Mouse (Mus musculus): ENCODE measurements around the gene Tmem217. TPM values are rescaled to one million over a fixed set of nuclear protein-coding genes. Genes with fewer than 3 reads are reported as not detected.
"Not testable (repeated sequence)": the region's sequence is repeated elsewhere in the genome, so short reads cannot be mapped to it uniquely, and the experiment has no call there.

Gene Tmem217
- polyA plus RNA-seq, 1 experiment from 2014 or later: 0.51 TPM

GRCm38 (mm10) chr17:29518665-29519064, 33.5 kb downstream of the Tmem217 start:
- DNase-seq (ENCODE audit: low spot score, missing footprints); H3K4me2 ChIP-seq; H3K27me3 ChIP-seq (ENCODE audit: control insufficient read depth, insufficient read depth, low read length); H3K27ac ChIP-seq (ENCODE audit: low read depth, low read length); H3K36me3 ChIP-seq (ENCODE audit: control insufficient read depth, insufficient read depth, low read length); H3K4me1 ChIP-seq (ENCODE audit: control insufficient read depth, insufficient read depth, low read length); H3K9ac ChIP-seq (ENCODE audit: low read length); H3K4me3 ChIP-seq (ENCODE audit: low read depth, low read length); ATAC-seq (ENCODE audit: low FRiP score); H3K9me3 ChIP-seq (ENCODE audit: control insufficient read depth, low read length): not testable (repeated sequence)
- WGBS: 94% methylated on average over 5 of the region's 5 CpGs

GRCm38 (mm10) chr17:29514435-29514834, 37.8 kb downstream of the Tmem217 start:
- Histone ChIP-seq H3K9me3 (ENCODE audit: control insufficient read depth, low read length) (no peaks in the 10 kb centered on the region), H3K4me2 (no peak overlapping the region), H3K36me3 (ENCODE audit: control insufficient read depth, insufficient read depth, low read length) (no peaks in the 10 kb centered on the region), H3K4me1 (ENCODE audit: control insufficient read depth, insufficient read depth, low read length) (no peaks in the 10 kb centered on the region), H3K27ac (ENCODE audit: low read depth, low read length) (no peak overlapping the region), H3K9ac (ENCODE audit: low read length) (no peak overlapping the region), H3K4me3 (ENCODE audit: low read depth, low read length) (no peak overlapping the region), H3K27me3 (ENCODE audit: control insufficient read depth, insufficient read depth, low read length) (no peaks in the 10 kb centered on the region)
- DNase-seq (ENCODE audit: low spot score, missing footprints) (peak; percentile 98), ATAC-seq (ENCODE audit: low FRiP score) (0 out of 2 replicates have a peak, but pooled peaks have one; percentile 38)
- WGBS: 2% methylated on average over 11 of the region's 11 CpGs

- no peaks in the 10 kb centered on the region for H3K36me3 ChIP-seq (ENCODE audit: control insufficient read depth, insufficient read depth, low read length)
- H3K4me1 ChIP-seq (ENCODE audit: control insufficient read depth, insufficient read depth, low read length): no peaks in the 10 kb centered on the region
- no peak overlapping the region for H3K27ac ChIP-seq (ENCODE audit: low read depth, low read length)
- WGBS: 33% methylated on average over 13 of the region's 13 CpGs
- no peak overlapping the region for H3K4me2 ChIP-seq
- no peak overlapping the region for H3K9ac ChIP-seq (ENCODE audit: low read length)
- peak; percentile 61 for ATAC-seq (ENCODE audit: low FRiP score)
- H3K4me3 ChIP-seq (ENCODE audit: low read depth, low read length): no peak overlapping the region
- no peaks in the 10 kb centered on the region for H3K9me3 ChIP-seq (ENCODE audit: control insufficient read depth, low read length)
- DNase-seq (ENCODE audit: low spot score, missing footprints): peak; percentile 91
- H3K27me3 ChIP-seq (ENCODE audit: control insufficient read depth, insufficient read depth, low read length): no peaks in the 10 kb centered on the region
These were observed 39.0 kb downstream of the Tmem217 start for GRCm38 (mm10) chr17:29513044-29513730.

DNA sequence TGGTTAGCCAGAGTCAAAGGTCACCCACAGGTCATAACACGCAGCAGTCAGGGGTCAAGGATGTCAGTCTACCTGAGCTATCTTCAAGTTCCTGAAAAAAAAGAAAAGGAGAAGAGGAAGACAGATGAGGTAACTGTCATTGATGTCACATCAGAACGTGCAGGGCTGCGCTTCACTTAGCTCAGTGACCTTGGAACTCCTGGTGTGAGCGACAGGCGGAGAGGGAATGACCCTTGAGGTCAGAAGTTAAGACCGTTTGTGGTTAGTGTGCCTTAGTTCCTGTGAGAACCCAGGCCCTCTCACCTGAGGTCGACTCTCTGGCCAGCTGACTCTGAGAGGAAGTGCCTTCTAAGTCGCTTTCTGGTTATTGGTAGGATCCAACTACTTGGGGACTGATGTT, 41.5 kb downstream of the Tmem217 start:
- 67% methylated on average over 8 of the region's 8 CpGs for WGBS

DNA sequence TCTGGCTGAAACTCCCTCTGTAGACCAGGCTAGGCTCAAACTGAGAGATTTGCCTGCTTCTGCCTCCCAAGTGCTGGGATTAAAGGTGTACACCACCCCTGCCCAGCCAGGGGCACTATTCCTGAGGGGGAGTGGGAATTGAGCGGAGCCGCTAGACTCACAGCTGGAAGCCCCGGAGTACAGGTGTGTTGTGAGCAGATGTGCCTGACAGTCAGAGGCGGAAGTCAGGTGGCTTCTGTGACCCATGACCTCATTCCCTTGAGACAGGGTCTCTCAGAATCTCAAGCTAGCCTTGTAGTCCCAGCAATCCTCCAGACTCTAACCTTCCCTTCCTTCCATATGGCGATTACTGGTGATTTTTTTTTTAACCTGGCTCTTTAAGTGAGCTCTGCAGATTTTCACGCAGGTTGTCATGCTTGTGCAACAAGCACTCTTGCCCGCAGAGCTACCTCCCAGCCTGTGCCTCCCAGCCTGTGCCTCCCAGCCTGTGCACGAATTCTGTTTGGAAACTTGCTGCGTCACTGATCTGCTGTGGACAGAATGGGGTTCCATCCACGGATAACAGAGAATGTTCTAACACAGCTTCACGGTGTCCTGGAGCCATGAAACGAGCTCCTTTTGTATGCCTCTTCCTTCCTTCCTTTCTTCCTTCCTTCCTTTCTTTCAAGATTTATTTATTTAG, 43.1 kb downstream of the Tmem217 start:
- no peaks in the 10 kb centered on the region for H3K27me3 ChIP-seq (ENCODE audit: control insufficient read depth, insufficient read depth, low read length)
- H3K4me1 ChIP-seq (ENCODE audit: control insufficient read depth, insufficient read depth, low read length): no peaks in the 10 kb centered on the region
- H3K4me2 ChIP-seq: no peak overlapping the region
- DNase-seq (ENCODE audit: low spot score, missing footprints) (no peak), ATAC-seq (ENCODE audit: low FRiP score) (no peak)
- no peaks in the 10 kb centered on the region for H3K36me3 ChIP-seq (ENCODE audit: control insufficient read depth, insufficient read depth, low read length)
- H3K9ac ChIP-seq (ENCODE audit: low read length): no peak overlapping the region
- no peak overlapping the region for H3K27ac ChIP-seq (ENCODE audit: low read depth, low read length)
- H3K4me3 ChIP-seq (ENCODE audit: low read depth, low read length): no peak overlapping the region
- H3K9me3 ChIP-seq (ENCODE audit: control insufficient read depth, low read length): no peaks in the 10 kb centered on the region
- WGBS: 80% methylated on average over 12 of the region's 12 CpGs

More for the DNA sequence above, 41.5 kb downstream of the Tmem217 start:
- H3K27ac ChIP-seq (ENCODE audit: low read depth, low read length): no peak overlapping the region
- DNase-seq (ENCODE audit: low spot score, missing footprints) (no peak), ATAC-seq (ENCODE audit: low FRiP score) (no peak)
- H3K36me3 ChIP-seq (ENCODE audit: control insufficient read depth, insufficient read depth, low read length): no peaks in the 10 kb centered on the region
- no peak overlapping the region for H3K4me2 ChIP-seq
- no peak overlapping the region for H3K9ac ChIP-seq (ENCODE audit: low read length)
- H3K4me1 ChIP-seq (ENCODE audit: control insufficient read depth, insufficient read depth, low read length): no peaks in the 10 kb centered on the region
- H3K4me3 ChIP-seq (ENCODE audit: low read depth, low read length): no peak overlapping the region
- no peaks in the 10 kb centered on the region for H3K9me3 ChIP-seq (ENCODE audit: control insufficient read depth, low read length)
- no peaks in the 10 kb centered on the region for H3K27me3 ChIP-seq (ENCODE audit: control insufficient read depth, insufficient read depth, low read length)

DNA sequence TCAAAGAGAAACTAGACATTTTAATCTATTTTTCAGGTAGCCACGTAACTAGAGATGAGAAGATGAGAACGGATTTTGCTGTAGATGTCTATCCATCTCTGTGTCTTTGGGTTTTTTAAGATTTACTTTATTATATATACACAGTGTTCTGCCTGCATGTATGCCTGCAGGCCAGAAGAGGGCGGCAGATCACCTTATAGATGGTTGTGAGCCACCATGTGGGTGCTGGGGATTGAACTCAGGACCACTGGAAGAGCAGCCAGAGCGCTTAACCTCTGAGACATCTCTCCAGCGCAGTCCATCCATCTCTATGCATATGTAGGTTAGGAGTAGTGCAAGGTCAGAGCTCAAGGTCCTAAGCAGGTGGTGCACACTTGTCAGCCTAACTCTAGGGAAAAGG, 48.5 kb downstream of the Tmem217 start:
- Histone ChIP-seq H3K4me1 (ENCODE audit: control insufficient read depth, insufficient read depth, low read length) (no peaks in the 10 kb centered on the region), H3K36me3 (ENCODE audit: control insufficient read depth, insufficient read depth, low read length) (no peaks in the 10 kb centered on the region), H3K27me3 (ENCODE audit: control insufficient read depth, insufficient read depth, low read length) (no peaks in the 10 kb centered on the region), H3K9me3 (ENCODE audit: control insufficient read depth, low read length) (no peaks in the 10 kb centered on the region), H3K27ac (ENCODE audit: low read depth, low read length) (no peak overlapping the region), H3K4me2 (no peak overlapping the region), H3K4me3 (ENCODE audit: low read depth, low read length) (no peak overlapping the region), H3K9ac (ENCODE audit: low read length) (no peak overlapping the region)
- no peak for ATAC-seq (ENCODE audit: low FRiP score)
- WGBS: 77% methylated on average over 5 of the region's 5 CpGs
- no peak for DNase-seq (ENCODE audit: low spot score, missing footprints)

DNA sequence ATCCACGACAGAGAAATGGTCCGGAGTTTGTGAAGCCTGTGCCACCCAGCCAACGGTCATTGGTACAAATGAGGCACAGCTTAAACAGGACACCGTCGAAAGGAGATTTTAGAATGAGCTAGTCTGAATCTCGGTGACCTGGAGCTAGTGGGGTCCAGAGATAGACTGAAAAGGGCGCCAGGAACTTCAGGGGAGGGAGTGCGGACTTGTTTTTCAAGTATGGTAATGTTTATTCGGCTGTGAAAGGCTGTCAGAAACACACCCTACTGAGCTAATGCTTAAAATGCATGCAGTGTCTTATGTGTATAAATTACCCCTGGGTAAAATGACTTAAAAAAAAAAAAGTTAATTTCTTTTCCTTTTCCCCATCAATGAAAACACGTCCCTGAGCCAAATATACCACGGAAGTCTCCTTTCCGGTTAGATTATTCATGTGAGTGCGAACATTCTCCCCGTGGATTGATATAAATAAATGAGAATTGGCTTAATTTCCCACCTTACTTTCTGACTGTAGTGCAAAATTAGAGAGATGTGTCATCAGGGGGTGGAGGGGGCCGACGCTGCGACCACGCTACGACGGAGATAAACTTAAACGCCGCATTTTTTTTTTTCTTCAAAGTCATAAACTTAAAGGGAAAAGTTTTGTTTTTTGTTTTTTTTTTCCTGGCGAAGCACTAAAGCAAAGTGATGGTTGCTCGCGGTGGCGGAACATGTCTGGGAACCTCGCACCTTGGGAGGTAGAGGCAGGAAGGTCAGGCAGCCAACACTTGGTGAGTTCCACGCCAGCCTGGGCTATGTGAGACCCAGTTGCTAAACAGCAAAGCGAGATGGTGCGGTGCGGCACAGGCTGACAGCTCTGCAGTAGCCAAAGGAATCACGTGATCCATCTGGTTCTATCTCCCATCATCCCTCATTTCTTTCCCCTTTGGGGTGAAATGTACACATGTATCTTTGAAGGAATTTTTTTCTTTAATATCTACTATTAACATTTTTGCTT, 49.2 kb downstream of the Tmem217 start:
- H3K27ac ChIP-seq (ENCODE audit: low read depth, low read length): no peak overlapping the region
- WGBS: 21% methylated on average over 32 of the region's 32 CpGs
- H3K9ac ChIP-seq (ENCODE audit: low read length): no peak overlapping the region
- no peak overlapping the region for H3K4me2 ChIP-seq
- ATAC-seq (ENCODE audit: low FRiP score) (no peak), DNase-seq (ENCODE audit: low spot score, missing footprints) (no peak)
- no peak overlapping the region for H3K4me3 ChIP-seq (ENCODE audit: low read depth, low read length)
- no peaks in the 10 kb centered on the region for H3K9me3 ChIP-seq (ENCODE audit: control insufficient read depth, low read length)
- H3K27me3 ChIP-seq (ENCODE audit: control insufficient read depth, insufficient read depth, low read length): no peaks in the 10 kb centered on the region
- no peaks in the 10 kb centered on the region for H3K36me3 ChIP-seq (ENCODE audit: control insufficient read depth, insufficient read depth, low read length)
- H3K4me1 ChIP-seq (ENCODE audit: control insufficient read depth, insufficient read depth, low read length): no peaks in the 10 kb centered on the region

DNA sequence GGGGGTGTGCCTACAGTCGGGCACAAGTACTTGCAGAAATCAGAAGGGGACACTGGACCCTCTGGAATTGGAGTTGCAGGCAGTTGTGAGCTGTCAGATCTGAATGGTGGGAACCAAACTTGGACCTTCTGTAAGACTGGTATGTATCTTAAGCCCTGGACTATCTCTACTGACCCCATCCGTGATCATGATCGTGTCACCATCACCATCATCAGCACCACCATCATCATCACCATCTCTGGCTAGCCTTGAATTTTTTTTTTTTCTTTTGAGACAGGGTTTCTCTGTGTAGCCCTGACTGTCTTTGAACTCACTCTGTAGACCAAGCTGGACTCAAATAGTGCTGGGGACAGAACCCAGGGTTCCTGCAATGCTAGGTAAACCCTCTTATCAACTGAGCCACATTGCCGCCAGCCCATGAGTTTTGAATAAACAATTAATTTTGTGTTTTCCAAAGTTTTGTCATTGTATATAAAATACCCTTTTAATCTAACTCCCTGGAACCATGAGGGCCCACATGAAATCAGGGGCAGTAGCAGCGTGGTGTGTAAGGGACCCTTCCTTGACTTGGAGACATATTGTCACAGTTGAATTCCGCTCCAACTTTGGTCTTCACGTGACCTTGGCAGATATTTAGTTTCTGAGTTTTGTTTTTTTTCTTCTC, 50.0 kb downstream of the Tmem217 start:
- no peak for ATAC-seq (ENCODE audit: low FRiP score)
- no peak overlapping the region for H3K27ac ChIP-seq (ENCODE audit: low read depth, low read length)
- 80% methylated on average over 7 of the region's 7 CpGs for WGBS

More for the DNA sequence above, 50.0 kb downstream of the Tmem217 start:
- no peak overlapping the region for H3K4me3 ChIP-seq (ENCODE audit: low read depth, low read length)
- DNase-seq (ENCODE audit: low spot score, missing footprints): no peak
- H3K9me3 ChIP-seq (ENCODE audit: control insufficient read depth, low read length): no peaks in the 10 kb centered on the region
- H3K27me3 ChIP-seq (ENCODE audit: control insufficient read depth, insufficient read depth, low read length): no peaks in the 10 kb centered on the region
- H3K36me3 ChIP-seq (ENCODE audit: control insufficient read depth, insufficient read depth, low read length): no peaks in the 10 kb centered on the region
- no peak overlapping the region for H3K9ac ChIP-seq (ENCODE audit: low read length)
- no peak overlapping the region for H3K4me2 ChIP-seq
- no peaks in the 10 kb centered on the region for H3K4me1 ChIP-seq (ENCODE audit: control insufficient read depth, insufficient read depth, low read length)

All from midbrain, embryonic 11.5 days (tissue).